Mouse (Mus musculus) midbrain, embryonic 12.5 days (tissue): ENCODE results near the gene Olfr633. TPM values are rescaled to one million over a fixed set of nuclear protein-coding genes. Genes with fewer than 3 reads are reported as not detected.
"Not testable (repeated sequence)": the region's sequence is repeated elsewhere in the genome, so short reads cannot be mapped to it uniquely, and the experiment has no call there.

Experiments used
- ATAC-seq: fragments of 200-750 bp; cut with Nextera tagmentation; 2 replicates; pipeline ENCODE4 v1.8.0; 2017; ENCODE audit warnings: low read depth, moderate TSS enrichment, moderate library complexity; ENCODE audit not compliant: low FRiP score
- H3K27ac ChIP-seq: fragments of 300-500 bp; sonication (generic); replicated peaks from 2 replicates; pipeline ENCODE4 v1.5.1; 2016; ENCODE audit warnings: mild to moderate bottlenecking
- H3K27me3 ChIP-seq: fragments of 300-500 bp; sonication (generic); 2 replicates; pipeline ENCODE4 v1.6.1; 2016; ENCODE audit warnings: mild to moderate bottlenecking
- H3K36me3 ChIP-seq: fragments of 300-500 bp; sonication (generic); 2 replicates; pipeline ENCODE4 v1.6.1; 2016
- H3K4me1 ChIP-seq: fragments of 300-500 bp; sonication (generic); 2 replicates; pipeline ENCODE4 v1.6.1; 2016
- H3K4me2 ChIP-seq: fragments of 300-500 bp; sonication (generic); replicated peaks from 2 replicates; pipeline ENCODE4 v1.6.1; 2016; ENCODE audit warnings: mild to moderate bottlenecking, moderate library complexity
- H3K4me3 ChIP-seq: fragments of 300-500 bp; sonication (generic); 2 replicates; pipeline ENCODE4 v1.5.1; 2016; ENCODE audit warnings: mild to moderate bottlenecking
- H3K9ac ChIP-seq: fragments of 300-500 bp; sonication (generic); replicated peaks from 2 replicates; pipeline ENCODE4 v1.6.1; 2016; ENCODE audit warnings: mild to moderate bottlenecking, moderate library complexity
- H3K9me3 ChIP-seq: fragments of 300-500 bp; sonication (generic); 2 replicates; pipeline ENCODE4 v1.6.1; 2016; ENCODE audit warnings: mild to moderate bottlenecking
- WGBS: fragments of 180-500 bp; shearing (Covaris S2); methylation state at CpG from one replicate; pipeline ENCODE4 v1.1.7; 2016; 5-methylcytosine and 5-hydroxymethylcytosine counted together
- polyA plus RNA-seq: library from polyadenylated mRNA; unstranded; fragments of >200 nt; fragmentation: Nextera tagmentation; extraction: Ambion mirVana; gene quantifications from 2 replicates; pipeline ENCODE4 v1.2.1, GENCODE M21; 2016

The Olfr633 gene
- polyA plus RNA-seq: not detected in 2 replicates

DNA sequence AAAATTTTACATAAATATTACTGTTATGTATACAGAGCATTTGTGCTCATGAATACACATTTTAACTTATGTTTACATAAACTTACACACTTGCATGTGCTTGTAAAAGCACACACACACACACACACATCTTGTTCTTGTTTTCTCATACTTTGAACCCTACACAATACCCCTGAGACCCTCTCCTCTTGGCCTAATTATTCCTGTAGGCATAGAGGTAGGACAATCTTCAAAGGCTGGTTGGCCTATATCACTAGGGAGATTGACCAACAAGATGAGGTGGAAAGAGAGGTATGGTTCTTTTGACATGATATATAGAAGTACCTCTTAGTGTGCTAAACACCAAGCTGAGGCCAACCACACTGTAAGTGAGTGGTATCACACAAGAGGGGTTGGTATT, at the start of gene Olfr633:
Olfr633 (plus strand) TSS at position 301 of the 400 bp plus-strand sequence.
- ATAC-seq: no peak
- H3K27me3 ChIP-seq: no peaks in the 10 kb centered on the region

DNA sequence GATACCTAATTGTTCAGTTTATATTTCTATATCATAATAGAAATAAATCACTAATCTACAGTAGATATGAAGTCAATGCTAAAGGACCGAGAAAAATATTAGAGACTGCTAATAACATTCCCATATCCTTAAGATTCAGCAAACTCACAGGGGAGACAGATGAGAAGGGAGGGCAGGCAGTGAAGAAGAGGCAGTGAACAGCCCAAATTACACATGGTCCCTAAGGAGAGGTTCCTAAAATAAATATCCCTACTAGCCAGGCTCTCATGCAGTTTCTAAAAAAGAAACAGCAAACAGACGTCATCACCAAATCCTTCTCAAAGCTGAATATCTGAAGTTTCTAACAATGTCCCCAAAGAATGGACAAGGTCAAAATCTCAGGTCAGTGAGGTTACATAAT, 41.0 kb upstream of the Olfr633 start, which contains the start of gene Olfr65:
Olfr65 (plus strand) TSS at position 301 of the 400 bp plus-strand sequence.
- H3K27ac ChIP-seq: no peak within 1 kb of the TSS
- no peak within 1 kb of the TSS for H3K4me2 ChIP-seq
- no peak for ATAC-seq
- no peaks in the 10 kb centered on the region for H3K9me3 ChIP-seq
- no peaks in the 10 kb centered on the region for H3K36me3 ChIP-seq
- no peaks in the 10 kb centered on the region for H3K4me1 ChIP-seq
- no peak within 1 kb of the TSS for H3K4me3 ChIP-seq
- WGBS: 74% methylated on average over 2 of the region's 2 CpGs
- no peaks in the 10 kb centered on the region for H3K27me3 ChIP-seq
- no peak within 1 kb of the TSS for H3K9ac ChIP-seq

More for the DNA sequence above, at the start of gene Olfr633:
- H3K9ac ChIP-seq: no peak within 1 kb of the TSS
- no peaks in the 10 kb centered on the region for H3K9me3 ChIP-seq
- no peaks in the 10 kb centered on the region for H3K4me1 ChIP-seq
- no peaks in the 10 kb centered on the region for H3K36me3 ChIP-seq
- no peak within 1 kb of the TSS for H3K4me3 ChIP-seq
- H3K4me2 ChIP-seq: no peak within 1 kb of the TSS
- H3K27ac ChIP-seq: no peak within 1 kb of the TSS

DNA sequence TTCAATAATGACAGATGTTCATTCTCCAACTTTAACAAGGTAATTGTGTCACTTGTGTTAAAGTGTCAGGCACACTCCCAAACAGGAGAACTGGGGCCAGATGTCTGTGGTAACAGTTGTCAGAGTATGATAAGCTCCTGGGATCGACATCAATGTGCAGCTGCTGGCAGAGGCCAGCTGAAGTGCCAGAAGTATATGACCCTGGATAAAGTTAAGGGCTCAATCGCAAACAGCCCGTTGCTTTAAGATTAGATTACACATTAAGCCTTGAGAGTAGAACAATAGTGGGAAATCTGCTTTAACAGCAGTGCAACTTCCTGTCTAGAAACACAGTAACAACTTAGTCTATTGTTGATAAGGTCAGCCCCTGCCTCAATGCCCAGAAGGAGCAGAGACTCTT, 34.2 kb upstream of the Olfr633 start:
- Histone ChIP-seq H3K9ac (no peak overlapping the region), H3K4me2 (no peak overlapping the region), H3K27me3 (no peaks in the 10 kb centered on the region), H3K4me3 (no peak overlapping the region), H3K4me1 (no peaks in the 10 kb centered on the region), H3K36me3 (no peaks in the 10 kb centered on the region), H3K27ac (no peak overlapping the region), H3K9me3 (no peaks in the 10 kb centered on the region)
- WGBS: 49% methylated on average over 3 of the region's 3 CpGs
- no peak for ATAC-seq

DNA sequence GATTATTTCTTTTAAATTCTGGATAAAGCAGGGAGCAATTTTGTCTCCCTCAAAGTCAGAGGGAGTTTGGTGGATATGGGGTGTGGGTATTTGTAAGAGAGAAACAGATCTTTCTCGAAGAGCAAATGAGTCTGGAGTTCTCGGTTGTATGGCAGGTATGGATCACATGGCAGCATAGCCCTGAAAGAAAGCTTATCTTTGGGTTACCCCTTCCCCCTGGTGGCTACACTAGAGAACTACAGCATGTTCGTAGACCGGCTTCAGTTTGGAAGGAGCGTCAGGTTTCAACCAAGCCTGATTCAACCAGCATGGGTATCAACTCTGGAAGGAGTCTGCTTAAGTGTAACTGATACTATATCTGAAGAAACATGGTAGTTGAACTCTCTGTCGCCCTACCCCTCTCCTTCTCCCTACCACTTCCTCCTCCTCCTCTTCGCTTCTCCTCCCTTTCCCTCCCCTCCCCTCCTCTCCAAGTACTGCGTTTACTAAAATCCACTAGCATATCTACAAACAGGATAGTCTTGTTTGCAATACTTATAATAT, 31.2 kb upstream of the Olfr633 start:
- no peaks in the 10 kb centered on the region for H3K9me3 ChIP-seq
- no peak for ATAC-seq
- no peak overlapping the region for H3K4me3 ChIP-seq
- no peak overlapping the region for H3K27ac ChIP-seq
- no peak overlapping the region for H3K9ac ChIP-seq
- no peaks in the 10 kb centered on the region for H3K4me1 ChIP-seq
- H3K4me2 ChIP-seq: no peak overlapping the region
- no peaks in the 10 kb centered on the region for H3K36me3 ChIP-seq
- no peaks in the 10 kb centered on the region for H3K27me3 ChIP-seq
- WGBS: 48% methylated on average over 8 of the region's 8 CpGs

DNA sequence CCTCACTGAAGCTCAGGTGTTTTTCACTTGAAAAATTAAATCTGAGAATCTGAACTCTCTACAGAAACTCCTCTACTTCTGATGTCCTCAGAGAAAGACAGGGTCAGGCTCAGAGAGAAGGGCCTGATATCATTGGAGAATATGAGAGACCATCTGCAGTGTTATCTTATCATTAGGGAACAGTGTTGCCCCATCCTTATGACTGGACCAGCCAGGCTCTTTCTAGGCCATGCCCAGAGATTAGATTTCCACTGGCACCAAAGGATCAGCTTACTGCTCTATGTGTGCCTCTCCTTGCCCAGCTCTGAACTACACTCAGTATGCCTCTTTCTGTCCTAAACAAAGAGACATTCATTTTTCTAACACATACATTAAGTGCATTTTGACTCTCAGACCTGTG, 28.9 kb upstream of the Olfr633 start:
- Histone ChIP-seq H3K36me3 (no peaks in the 10 kb centered on the region), H3K4me2 (no peak overlapping the region), H3K4me1 (no peaks in the 10 kb centered on the region), H3K9me3 (no peaks in the 10 kb centered on the region), H3K27ac (no peak overlapping the region), H3K27me3 (no peaks in the 10 kb centered on the region), H3K4me3 (no peak overlapping the region), H3K9ac (no peak overlapping the region)
- no peak for ATAC-seq

DNA sequence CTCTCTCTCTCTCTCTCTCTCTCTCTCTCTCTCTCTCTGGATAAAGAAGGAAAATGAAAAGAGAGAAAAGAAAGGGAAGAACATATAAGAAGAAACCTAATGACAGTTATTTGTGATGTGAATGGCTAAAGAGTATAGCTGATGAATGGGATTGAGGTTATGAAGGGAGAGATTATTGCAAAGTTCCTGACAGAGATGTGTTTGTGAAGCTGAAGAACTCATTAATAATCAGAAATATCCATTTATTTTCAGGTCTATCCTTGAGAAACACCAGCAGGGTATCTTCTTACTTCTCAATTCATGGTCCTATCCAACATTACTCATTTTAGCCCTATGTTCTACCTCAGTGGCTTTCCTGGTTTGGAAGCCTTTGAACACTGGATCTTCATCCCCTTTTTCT, 15.7 kb upstream of the Olfr633 start, which contains the start of gene Olfr631:
Olfr631 (plus strand) TSS at position 301 of the 400 bp plus-strand sequence.
- ATAC-seq: no peak
- Histone ChIP-seq H3K4me1 (no peaks in the 10 kb centered on the region), H3K4me2 (no peak within 1 kb of the TSS), H3K27ac (no peak within 1 kb of the TSS), H3K9me3 (no peaks in the 10 kb centered on the region), H3K27me3 (no peaks in the 10 kb centered on the region), H3K36me3 (no peaks in the 10 kb centered on the region), H3K4me3 (no peak within 1 kb of the TSS), H3K9ac (no peak within 1 kb of the TSS)

DNA sequence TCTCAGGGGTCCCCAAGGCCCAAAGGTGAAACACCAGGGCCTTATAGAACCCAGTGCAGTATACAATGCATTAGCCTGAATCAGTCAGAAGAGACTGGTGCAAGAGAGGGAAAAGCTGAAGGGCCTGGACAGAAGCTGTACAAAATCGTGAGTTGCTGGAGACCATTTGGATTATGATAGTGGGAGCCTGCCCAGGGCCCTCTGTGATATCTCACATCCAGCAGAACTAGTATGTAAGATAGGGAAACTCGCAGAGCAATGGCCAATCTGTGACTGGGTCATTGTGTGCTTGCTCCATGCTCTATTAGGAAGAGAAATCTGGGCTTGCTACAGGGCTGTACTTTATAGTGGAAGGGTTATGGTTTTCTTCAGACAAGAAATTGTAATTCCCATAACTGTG, 10.0 kb upstream of the Olfr633 start, which contains the start of gene Olfr632:
Olfr632 (plus strand) TSS at position 84 of the 400 bp plus-strand sequence.
- Histone ChIP-seq H3K36me3 (no peaks in the 10 kb centered on the region), H3K4me1 (no peaks in the 10 kb centered on the region), H3K4me3 (no peak within 1 kb of the TSS), H3K4me2 (no peak within 1 kb of the TSS), H3K27ac (no peak within 1 kb of the TSS), H3K9ac (no peak within 1 kb of the TSS), H3K9me3 (no peaks in the 10 kb centered on the region), H3K27me3 (no peaks in the 10 kb centered on the region)
- no peak for ATAC-seq
- WGBS: 73% methylated on average over 2 of the region's 2 CpGs

DNA sequence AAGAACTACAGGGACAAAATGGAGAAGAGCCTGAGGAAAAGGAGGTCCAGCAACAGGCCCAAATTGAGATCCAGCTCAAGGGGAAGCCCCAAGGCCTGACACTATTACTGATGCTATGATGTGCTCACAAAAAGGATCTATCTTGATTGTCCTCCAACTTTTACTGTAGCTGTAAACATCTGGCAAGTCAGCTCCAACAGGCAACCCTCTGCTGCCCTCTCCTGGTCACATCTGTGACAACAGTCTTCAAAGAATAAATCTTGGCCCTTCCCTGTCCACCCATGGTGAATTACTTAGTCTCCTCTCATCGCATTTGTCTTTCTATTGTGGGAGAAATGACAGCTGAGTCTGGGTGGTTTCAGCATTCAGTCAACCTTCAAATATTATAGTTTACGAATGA, 1.5 kb upstream of the Olfr633 start:
- H3K4me2 ChIP-seq: no peak overlapping the region
- ATAC-seq: 0 out of 2 replicates have a peak, but pooled peaks have one; percentile 52
- H3K27me3 ChIP-seq: no peaks in the 10 kb centered on the region
- 40% methylated on average over 2 of the region's 2 CpGs for whole genome bisulfite sequencing
- no peaks in the 10 kb centered on the region for H3K9me3 ChIP-seq
- H3K27ac ChIP-seq: no peak overlapping the region
- no peaks in the 10 kb centered on the region for H3K4me1 ChIP-seq
- no peak overlapping the region for H3K9ac ChIP-seq
- no peaks in the 10 kb centered on the region for H3K36me3 ChIP-seq
- H3K4me3 ChIP-seq: no peak overlapping the region

DNA sequence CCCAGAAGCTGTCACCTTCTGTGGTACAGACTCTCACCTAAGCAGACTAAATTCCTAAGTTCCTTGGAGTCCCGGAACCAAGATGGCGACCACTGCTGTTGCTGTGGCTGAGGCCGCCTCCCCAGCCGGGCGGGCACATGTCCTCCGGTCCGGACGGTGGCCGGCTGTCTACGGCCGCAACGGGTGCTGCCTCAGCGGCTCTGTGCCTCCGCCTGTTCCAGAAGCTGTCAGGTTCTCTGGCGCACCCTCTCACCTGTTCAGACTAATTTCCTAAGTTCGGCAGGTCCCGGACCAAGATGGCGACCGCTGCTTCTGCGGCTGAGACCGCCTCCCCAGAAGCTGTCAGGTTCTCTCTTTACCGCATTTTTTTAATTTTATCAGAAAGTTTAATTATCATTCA, 22.6 kb downstream of the Olfr633 start:
- H3K4me1 ChIP-seq, H3K9ac ChIP-seq, H3K9me3 ChIP-seq, H3K27ac ChIP-seq, H3K36me3 ChIP-seq, H3K27me3 ChIP-seq, ATAC-seq, H3K4me3 ChIP-seq, H3K4me2 ChIP-seq: not testable (repeated sequence)
- 97% methylated on average over 22 of the region's 22 CpGs for WGBS

DNA sequence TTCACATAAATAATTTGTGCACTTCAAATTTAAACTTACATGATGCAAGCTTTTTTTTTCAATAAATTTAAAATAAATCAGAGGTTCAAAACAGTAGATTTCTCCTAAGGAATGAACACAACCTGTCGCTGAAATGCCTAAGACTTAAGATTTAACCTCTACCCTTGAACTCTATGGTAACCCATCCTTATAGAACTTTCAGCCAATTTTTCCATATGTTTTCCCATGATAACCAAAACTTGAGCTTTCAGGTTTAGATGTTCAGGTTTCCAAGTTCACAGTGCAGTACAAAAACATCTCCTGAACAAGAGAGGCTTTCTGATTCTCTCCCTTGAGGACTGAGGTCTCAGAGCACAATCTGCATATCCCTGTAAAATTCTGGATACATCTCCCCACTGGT, 26.6 kb downstream of the Olfr633 start, which contains the start of gene Olfr635:
Olfr635 (plus strand) TSS at position 301 of the 400 bp plus-strand sequence.
- H3K4me2 ChIP-seq: no peak within 1 kb of the TSS
- 76% methylated on average over 1 of the region's 1 CpGs for WGBS

DNA sequence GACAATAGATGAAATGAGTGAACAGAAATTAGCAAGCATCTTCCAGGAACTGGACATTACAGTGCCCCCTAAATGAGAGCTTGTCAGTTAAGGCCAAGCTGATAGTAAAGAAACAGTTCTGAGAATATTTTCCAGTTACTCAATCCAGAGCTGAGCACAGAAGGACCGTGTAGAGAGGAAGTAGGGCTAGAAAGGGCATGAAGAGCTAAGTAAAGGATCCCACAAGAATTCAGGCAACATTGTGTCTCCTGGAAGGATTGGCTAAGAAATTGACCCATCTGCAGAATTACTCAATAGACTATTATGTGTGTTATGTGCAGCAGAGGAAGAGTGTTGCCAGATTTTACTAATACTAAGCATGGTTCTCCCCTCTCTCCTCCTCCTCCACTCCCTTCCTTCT, 27.5 kb downstream of the Olfr633 start:
- no peaks in the 10 kb centered on the region for H3K27me3 ChIP-seq
- no peak overlapping the region for H3K4me2 ChIP-seq
- no peak overlapping the region for H3K9ac ChIP-seq
- H3K4me1 ChIP-seq: no peaks in the 10 kb centered on the region
- H3K9me3 ChIP-seq: no peaks in the 10 kb centered on the region
- H3K36me3 ChIP-seq: no peaks in the 10 kb centered on the region
- no peak for ATAC-seq
- WGBS: 72% methylated on average over 1 of the region's 1 CpGs
- H3K27ac ChIP-seq: no peak overlapping the region
- no peak overlapping the region for H3K4me3 ChIP-seq

More for the DNA sequence above, 26.6 kb downstream of the Olfr633 start, which contains the start of gene Olfr635:
- H3K9me3 ChIP-seq: no peaks in the 10 kb centered on the region
- no peak for ATAC-seq
- H3K4me1 ChIP-seq: no peaks in the 10 kb centered on the region
- H3K4me3 ChIP-seq: no peak within 1 kb of the TSS
- no peaks in the 10 kb centered on the region for H3K27me3 ChIP-seq
- no peaks in the 10 kb centered on the region for H3K36me3 ChIP-seq
- no peak within 1 kb of the TSS for H3K27ac ChIP-seq
- H3K9ac ChIP-seq: no peak within 1 kb of the TSS

DNA sequence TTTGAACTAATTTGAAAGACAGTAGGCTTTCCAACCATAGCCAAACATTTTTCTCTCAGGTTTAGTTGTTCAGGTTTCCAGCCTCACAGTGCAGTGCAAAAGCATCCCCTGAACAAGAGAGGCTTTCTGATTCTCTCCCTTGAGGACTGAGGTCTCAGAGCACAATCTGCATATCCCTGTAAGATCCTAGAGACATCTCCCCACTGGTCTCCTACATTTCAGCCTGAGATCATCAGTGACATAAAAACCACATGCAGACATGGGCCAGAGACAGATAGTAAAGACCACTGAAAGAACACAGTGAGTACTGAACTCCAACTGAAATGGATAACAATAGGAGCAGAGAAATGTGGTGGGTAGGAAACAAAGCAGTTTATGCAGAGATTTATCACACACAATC, 54.2 kb downstream of the Olfr633 start, which contains the start of gene Olfr638:
Olfr638 (plus strand) TSS at position 301 of the 400 bp plus-strand sequence.
- Histone ChIP-seq H3K36me3 (no peaks in the 10 kb centered on the region), H3K9ac (no peak within 1 kb of the TSS), H3K4me3 (no peak within 1 kb of the TSS), H3K9me3 (no peaks in the 10 kb centered on the region), H3K27me3 (no peaks in the 10 kb centered on the region), H3K4me2 (no peak within 1 kb of the TSS), H3K27ac (no peak within 1 kb of the TSS), H3K4me1 (no peaks in the 10 kb centered on the region)
- no peak for ATAC-seq
